Mouse (Mus musculus) cerebellum, postnatal 4 days (tissue): ENCODE data around the gene Rbfox1.

ENCODE experiments used
- DNase-seq, 2 experiments: peaks; one replicate each; pipeline ENCODE4 v3.0.0; 2022; ENCODE audit warnings: low spot score in 2 of 2, mixed read lengths in 1 of 2

Rbfox1 gene

DNA sequence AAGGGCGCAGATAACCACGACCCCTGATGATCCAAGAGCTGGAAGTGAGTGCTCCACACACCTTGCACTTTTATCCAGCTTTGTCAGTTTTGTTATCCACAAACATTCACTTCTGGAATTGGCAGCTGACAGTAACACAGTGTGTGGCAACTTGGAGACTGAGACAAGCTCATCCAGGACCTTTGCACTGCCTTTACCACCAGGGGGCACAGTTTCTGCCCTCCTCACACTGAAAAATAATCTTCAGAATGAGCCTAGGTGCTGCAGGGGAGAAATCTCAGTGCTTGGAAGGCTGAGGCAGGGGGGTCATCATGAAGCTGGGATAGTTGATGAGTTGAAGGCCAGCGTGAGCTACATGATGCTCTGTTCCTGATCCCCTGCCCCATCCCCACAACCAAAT, 570.2 kb downstream of the Rbfox1 start:
- DNase-seq = no peak

DNA sequence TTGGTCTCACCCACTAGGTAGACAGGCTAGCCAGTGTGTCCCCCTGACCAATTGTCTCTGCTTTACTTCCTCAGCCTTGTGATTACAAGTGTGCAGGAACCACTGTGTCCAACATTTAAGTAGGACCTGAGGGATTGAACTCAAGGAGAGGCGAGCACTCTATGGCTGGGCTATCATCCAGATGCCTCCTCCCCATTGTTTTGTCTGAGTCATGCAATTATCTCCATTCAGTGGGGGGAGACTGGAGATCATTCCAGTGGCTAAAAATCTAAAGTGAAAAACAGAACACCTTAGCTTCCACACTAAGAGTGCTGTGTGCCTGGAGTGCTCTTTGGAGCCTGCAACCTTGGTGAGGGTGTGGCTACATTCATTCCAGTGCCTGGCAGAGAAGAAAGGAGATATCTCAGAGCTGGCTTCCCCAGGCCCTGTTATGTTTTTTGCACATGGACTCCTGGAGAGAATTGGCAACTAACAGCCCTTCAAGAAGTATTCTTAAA, 594.0 kb downstream of the Rbfox1 start:
- DNase-seq = no peak

DNA sequence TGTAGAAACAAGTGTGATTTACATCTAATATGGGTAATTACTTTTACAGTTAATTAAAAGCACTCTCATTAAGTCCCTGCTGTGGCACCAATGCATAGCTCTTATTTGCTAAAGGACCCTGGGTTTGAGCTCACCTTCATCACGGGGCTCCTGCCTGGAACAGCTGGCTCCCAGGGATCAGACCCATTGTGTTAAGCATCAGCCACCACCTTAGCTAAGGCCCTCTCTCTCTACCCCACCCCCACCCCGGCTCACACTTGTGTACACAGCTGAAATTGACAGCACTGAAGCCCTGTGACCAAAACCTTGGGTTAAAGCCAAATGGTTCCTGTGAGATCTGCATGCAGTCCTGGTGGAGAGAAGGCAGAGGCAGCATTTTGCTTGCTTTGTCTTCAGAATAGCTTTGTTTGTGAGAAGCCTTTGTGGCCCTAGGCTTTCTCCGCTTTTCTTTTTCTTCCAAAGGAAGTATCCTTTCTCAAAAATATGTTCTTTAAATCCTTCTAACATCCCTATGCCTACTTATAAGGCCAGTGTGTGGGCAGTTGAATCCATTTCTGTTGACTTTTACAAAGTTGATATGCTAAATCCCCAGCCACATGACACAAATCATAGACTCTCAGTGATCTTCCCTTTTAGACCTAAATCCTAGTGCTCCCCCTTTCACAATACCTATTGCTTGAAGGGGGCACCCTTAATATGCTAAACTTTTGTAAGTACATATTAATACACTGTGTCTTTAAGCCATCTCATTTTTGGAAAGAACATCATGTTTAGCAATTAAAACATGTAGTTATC, 594.7 kb downstream of the Rbfox1 start:
- peak in 1 of 2 experiments; percentile 33 for DNase-seq

DNA sequence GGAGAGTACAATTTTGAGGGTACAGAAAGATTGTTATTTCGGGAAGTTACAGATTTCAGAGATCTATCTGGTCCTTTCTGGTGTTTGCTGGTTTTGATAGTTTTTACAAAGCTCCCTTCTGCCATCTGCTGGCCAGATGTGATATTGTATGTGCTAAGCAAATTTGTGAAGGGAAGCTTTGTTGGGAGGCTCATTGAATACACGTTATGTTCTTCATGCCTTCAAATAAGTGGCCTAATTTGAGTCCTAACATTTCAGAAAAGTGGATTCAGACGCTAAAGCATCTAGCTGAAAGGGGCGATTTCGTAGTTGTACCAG, 595.2 kb downstream of the Rbfox1 start:
- DNase-seq = peak; percentile 59 to 76

DNA sequence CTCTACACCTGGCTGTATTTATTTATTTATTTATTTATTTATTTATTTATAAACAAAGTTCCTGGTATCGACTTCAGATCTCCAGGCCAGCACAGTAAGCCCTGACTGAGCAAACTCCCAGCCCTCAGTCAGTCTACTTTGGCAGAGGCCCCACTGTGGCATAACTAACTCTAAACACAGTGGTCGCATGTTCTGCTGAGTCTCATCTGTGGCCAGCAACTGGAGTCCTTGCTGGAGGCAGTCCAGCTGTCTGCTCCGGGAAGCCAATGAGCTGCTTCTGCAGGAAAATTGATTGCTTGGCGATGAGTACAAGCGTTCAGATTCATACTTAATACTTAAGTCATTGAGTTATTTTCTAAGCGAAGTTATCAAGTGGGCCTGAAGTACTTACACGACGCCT, 598.5 kb downstream of the Rbfox1 start:
- DNase-seq = no peak

DNA sequence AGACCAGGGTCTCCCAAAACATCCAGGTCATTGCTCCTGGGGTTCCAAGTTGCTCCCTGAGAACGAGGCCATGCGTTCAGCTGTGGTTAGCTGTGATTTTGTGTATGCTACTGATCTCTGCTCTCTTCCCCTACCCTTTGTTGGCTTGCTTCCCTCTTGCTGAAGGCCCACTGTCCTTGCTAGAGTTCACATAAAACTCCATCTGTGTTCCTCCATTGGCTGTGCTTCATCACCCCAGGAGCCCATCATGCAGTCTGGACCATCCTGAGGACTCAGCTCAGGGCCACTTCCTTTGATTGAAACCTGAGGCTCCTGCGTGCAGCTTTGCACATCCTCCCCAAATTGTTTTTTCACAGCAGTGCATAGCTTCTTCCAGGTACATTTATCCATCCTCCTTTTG, 600.5 kb downstream of the Rbfox1 start:
- no peak for DNase-seq

DNA sequence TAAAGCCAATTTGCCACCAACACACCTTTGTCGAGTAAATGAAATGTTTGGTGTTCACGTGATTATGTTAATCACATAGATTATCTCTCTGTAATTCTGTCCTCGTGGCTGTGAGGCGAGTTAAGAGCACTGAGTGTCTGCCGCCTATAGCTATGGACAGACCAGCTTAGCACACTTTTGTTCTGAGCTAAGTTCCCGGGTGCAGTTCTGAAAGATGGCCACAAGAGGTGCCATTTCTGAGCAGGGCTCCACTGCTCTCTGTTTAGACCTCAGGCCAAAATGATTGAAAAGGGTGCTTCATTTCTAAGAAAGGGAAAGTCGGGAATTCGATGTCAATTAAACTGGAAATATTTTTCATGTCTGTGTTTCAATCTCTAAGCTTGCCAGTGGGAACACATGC, 617.1 kb downstream of the Rbfox1 start:
- peak; percentile 36 to 47 for DNase-seq

DNA sequence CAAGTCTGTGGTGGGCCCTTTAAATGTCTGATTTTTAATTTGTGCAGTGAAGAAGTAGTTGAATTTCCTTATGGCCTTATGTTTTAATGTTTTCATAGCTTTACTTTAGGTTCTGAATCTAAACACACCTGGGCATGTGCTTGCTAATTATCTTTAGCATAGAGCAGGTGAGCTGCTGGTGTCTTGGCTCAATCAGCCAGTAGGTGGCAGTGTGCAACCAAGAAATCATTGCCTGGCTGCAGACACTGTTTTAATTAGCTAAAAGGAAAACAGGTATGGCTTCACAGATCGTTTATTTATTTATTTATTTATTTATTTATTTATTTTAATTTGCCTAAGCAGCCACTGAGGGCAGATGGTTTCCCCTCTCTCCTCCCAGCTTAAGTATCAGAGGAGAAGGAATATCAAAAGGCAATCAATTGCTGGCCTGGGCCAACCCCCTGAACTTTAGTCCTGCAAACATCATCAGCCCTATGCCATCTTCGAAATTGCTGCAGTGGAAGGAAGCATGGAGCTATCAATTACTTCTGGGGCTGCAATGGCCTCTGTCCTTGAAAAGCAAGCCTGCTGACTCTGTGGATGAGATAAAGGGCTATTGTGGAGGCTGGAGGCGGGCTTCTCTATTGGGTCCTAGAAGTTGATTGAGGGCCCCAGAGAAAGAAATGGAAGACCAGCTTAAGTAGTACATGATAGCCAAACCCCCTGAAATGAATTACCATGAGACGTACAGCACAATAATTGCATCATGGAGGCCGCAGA, 618.6 kb downstream of the Rbfox1 start:
- peak; percentile 59 to 67 for DNase-seq

DNA sequence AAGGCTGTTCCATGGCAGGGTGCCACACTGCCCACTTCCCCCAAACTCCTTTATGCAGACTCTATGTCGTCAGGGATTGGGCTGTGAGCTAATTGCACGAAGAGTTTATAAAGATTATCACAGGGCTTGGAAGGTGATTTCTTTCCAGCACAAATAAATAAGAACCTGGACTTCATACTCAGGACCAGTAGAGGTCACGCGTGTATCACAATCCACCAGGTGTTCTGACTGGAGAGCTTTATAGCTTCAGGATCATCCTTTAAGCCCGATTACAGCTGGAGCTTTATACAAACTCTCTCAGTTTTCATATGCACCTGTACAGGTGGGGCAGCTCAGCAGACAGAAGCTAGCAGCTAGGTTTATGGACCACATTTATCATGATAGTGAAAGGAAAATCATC, 623.8 kb downstream of the Rbfox1 start:
- DNase-seq = no peak

DNA sequence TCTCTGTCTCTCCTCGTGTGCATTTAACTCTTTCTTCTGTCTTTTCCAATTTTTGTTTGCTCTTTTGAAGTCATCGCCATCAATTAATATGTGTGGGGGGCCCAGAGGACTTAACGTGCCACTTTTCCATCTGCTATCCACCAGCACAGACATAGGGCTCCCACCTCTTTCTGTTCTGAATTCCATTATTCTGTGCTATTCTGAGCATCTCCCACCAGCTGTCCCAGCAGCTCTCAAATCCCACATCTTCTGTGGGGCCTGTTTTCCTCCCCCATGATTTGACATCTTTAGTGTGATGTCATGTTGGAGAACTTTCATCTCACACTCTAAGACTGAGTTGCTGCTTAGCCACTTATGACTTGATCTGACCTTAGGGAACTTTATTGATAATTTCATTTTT, 634.3 kb downstream of the Rbfox1 start:
- no peak for DNase-seq

DNA sequence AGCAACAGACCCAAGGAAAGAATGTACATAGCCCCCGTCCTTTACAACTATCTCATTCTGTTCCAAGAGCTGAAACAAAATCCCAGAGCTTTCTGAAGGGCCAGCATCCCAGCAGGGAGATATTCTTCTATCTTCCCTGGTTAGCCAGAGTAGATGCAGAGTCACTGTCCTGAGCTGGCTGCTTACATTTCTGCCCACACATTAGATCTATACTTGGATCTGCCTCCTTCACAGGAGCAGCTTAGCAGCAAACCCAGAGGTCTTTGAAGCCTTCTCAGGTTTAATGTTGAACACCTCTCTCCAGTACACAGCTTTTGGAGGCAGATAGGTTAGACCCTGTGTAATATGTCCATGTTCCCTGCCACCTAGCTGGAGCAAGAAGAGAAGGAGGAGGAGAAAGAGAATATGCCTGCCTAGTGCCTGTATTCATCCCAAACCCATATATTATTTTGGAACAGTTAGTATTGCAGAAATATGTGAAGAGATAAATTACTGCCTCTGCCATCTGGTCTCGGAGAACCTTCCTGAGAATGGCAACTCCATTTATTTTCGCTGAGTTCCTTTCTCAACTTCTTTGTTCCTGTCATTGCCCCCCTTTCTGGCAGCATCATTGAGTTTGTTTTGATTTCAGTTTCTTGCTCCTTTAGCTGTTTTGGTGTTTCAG, 640.5 kb downstream of the Rbfox1 start:
- DNase-seq = no peak

DNA sequence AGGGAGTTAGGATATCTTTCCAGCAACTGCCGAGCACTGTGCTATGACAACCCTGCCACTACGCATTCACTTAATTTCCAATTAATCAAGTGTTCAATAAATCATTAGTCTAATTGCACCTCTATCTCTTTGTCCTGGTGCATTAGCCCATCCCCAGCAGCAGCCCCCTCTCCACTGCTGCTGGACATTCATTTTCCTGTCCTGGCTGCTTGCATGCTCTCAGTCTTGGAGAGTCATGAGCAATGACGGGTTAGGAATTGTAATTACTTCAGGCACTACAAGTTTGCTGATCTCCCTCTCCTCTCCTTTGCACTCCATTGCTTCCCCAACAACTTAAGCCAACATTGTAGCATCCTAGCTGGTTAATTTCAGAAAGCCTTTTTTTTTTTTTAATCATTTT, 646.3 kb downstream of the Rbfox1 start:
- no peak for DNase-seq

DNA sequence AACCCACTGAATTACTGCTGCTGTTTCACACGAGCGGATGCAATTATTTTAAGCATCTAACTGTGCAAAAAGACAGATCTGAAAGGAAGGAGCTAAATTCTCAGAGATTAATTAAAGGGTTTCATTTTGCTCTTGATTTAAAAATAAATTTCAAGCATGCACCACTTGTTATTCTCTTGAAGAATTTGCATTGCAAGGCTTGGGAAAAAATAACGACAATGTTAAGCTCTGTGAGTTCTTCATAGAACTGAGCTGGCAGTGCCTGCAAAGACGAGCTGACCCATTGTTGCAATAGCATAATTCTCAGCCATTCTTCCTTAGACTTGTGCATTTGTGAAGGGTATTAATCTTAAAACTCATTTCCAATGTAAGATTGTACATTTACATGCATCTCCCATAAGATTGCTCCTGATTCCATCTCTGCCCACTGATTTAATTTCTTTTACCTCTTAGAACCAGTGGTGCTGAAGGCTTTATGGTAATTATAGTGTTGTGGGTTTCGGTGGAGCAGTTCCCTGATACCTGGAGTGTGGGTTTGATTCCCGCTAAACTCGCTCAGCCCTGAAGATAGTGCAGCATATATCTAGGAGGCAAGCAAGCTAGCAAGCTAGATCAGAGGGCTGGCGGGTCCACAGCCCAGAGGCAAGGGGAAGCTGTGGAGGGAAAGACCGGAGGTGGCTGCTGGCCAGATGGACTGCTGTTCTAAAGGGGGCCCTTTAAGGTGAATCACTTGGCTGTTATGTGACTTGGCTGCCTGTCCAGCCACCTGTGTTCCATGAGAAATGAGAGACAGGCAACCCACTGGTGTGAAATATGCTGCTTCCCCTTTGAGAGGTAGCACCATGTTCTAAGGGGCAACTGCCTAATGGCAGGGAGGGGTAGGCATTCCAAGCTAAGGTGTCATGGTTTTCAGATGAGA, 647.2 kb downstream of the Rbfox1 start:
- DNase-seq = peak in 1 of 2 experiments; percentile 6

DNA sequence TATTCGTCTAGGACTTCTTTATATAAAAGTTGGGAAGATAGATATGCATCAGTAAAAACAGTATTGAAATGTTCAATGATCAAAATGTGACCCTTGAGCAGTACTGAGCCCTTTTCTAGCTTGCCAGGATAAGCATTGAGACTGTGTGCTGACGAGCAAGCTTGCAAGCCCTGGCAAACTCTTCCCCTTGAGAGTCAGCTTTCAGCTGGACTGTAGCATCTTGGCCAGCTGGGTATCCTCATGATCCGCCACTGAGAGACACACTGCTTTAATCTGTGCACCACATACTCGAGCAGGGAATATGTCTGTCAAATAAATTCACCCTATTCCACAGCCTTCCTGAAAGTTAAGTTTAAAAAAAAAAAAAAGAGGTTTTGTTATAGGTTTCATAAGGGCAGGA, 670.6 kb downstream of the Rbfox1 start:
- no peak for DNase-seq

DNA sequence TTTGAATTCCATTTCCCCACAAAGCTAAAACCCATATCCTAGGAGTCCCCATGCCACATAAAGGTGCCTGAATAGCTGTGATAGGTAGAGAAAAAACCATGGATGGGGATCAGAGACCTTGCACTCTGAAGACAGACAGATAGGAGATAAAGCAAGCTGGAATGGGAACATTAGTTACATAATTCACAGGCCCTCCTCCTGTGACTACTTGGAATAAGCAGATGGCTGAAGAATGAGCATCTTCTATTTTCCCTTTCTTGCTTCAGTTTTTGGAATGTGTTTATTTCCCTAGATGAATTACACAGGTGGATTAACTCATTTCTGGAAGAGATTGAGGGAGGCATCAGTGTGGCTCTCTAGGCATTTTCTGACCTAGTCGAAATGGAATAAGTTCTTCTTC, 672.6 kb downstream of the Rbfox1 start:
- no peak for DNase-seq

DNA sequence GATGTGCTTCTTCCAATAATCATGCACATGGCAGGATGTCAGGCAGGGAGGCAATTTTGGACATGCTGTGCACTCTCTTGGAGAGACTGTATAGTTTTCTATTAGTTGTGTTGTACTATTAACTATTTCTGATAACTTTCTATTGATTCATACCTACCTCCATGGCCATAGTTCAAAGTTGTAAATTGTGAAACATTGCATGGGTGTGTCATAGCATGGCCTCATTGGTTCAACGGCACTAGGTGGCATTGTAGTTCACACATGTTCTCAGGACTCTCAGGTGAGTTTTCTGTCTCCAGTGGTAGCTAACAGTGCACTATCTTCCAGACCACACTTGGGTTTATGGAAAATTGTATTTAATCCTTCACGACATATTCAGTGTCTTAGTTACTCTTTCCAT, 699.5 kb downstream of the Rbfox1 start:
- no peak for DNase-seq

DNA sequence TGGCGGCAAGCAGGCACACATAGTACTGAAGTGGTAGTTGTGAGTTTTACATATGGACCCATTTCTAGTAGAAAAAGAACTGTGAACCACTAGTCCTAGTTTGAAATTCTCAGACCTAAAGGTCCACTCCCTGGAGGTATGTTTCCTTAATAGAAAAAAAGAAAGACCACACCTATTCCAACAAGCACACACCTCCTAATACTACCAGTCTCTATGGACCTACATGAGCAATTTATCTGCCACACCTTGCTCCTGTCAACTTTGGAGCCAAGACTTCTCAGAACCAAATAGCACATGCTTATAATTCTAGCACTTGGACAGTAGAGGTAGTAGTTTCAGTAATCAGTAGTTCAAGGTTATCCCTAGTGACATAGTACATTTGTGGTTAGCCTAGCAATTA, 700.0 kb downstream of the Rbfox1 start:
- no peak for DNase-seq

DNA sequence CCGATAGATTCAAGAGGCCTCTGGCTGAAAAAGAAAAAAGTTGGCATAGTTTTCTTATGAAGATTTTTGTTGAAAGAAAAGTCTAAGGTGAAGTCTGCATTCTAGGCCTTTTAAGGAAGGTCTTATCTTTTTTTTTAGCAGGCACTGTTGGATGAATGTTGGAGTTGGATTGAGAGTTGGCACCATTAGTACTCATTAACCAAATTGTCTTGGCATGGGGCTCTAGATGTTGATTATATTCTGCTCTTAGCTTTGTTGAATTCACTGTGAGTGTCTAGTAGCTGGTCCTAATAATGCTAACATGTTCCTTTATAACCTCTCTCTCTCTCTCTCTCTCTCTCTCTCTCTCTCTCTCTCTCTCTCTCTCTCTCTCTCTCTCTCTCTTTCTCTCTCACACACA, 731.4 kb downstream of the Rbfox1 start:
- no peak for DNase-seq

DNA sequence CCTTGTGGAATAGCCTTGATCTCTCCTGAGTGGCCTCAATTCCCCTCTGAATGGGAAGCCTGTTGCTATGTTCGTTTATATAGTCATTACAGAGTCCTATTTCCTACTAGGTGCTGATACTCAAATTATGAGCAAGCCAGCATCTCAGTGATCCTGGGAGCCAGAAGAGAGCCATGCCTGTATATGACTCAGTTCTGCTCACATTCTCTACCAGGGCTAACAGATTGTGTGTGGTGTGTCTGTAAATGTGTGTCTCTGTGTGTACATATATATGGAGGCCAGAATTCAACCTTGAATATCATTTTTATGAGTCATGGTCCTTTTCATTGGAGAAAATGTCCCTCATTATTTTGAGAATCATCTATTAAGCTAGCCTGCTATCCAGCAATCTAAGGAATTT, 755.2 kb downstream of the Rbfox1 start:
- DNase-seq = no peak

DNA sequence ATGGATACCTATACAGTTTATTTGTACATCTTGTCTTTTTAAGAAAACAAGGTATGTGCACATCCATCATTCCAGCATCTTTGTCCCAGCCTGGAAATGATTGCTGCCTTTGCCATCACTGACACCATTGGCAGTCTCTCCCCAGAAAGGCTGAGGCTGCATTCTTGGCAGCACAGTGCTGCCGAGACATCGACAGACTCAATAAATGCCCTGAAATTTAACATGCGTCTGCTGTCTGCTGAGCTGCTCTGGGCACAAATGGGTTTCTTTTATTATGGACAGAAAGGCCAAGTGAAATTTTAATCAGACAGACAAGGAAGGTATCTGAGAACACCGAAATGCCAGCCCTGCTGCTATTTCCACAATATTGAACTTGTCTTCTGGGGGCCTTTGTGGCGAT, 761.8 kb downstream of the Rbfox1 start:
- DNase-seq = no peak

DNA sequence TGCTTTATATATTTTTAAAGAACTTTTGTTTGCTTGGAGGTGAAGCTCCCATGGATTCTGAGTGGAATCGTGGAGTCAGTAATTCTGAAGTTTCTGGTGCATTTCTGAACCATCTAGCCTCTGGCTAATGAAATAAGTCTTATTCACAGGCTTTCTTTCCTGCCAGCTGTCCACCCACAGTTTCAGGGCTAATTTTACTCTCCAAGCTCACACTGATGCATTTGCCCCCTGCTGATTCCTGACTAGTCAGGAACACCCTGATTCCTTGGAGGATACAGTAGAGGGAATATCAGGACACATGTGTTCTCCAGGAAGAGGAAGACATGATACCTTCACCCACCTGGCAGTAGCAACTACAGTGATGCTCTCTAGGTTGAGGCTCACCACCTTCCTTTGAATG, 763.6 kb downstream of the Rbfox1 start:
- no peak for DNase-seq

DNA sequence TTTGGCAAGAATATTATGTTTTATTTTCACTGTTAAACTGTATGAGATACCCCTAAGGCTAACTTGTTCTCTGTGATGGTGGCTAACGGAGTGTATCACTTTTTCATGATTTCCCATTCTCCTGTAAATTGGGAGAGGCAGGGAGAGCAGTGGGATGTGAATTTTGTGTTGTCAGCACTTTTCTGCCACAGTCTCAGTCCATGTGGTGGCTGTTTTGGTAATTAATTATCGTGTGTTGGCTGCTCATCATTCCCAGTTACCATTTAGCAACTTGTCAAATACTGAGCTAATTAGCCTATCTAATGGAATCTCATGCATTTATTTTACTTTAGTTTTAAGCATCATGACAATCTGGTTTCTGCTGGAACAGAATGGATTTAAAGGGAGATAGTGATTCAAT, 773.4 kb downstream of the Rbfox1 start:
- DNase-seq = no peak
